Mouse (Mus musculus) lung, embryonic 16.5 days (tissue): ENCODE results near the gene Dmpk. TPM values are rescaled to one million over a fixed set of nuclear protein-coding genes. Genes with fewer than 3 reads are reported as not detected.

Source experiments
- ATAC-seq: fragments of 200-750 bp; cut with Nextera tagmentation; 2 replicates; pipeline ENCODE4 v1.8.0; 2017; ENCODE audit warnings: low read depth, mild to moderate bottlenecking, moderate library complexity
- H3K27ac ChIP-seq: fragments of 300-500 bp; sonication (generic); 2 replicates; pipeline ENCODE4 v1.5.1; 2014; ENCODE audit warnings: mild to moderate bottlenecking, control low read depth, low read length
- H3K27me3 ChIP-seq: fragments of 300-500 bp; sonication (generic); 2 replicates; pipeline ENCODE4 v1.6.1; 2014; ENCODE audit warnings: low read depth, low read length, mixed read lengths; ENCODE audit not compliant: control insufficient read depth, insufficient read depth
- H3K36me3 ChIP-seq: fragments of 300-500 bp; sonication (generic); 2 replicates; pipeline ENCODE4 v1.6.1; 2014; ENCODE audit warnings: low read length; ENCODE audit not compliant: control insufficient read depth, insufficient read depth
- H3K4me1 ChIP-seq: fragments of 300-500 bp; sonication (generic); replicated peaks from 2 replicates; pipeline ENCODE4 v1.6.1; 2014; ENCODE audit warnings: low read length, mixed read lengths; ENCODE audit not compliant: control insufficient read depth, insufficient read depth
- H3K4me2 ChIP-seq: fragments of 300-500 bp; sonication (generic); 2 replicates; pipeline ENCODE4 v1.6.1; 2014; ENCODE audit warnings: low read depth, low read length, control low read depth
- H3K4me3 ChIP-seq: fragments of 300-500 bp; sonication (generic); 2 replicates; pipeline ENCODE4 v1.5.1; 2014; ENCODE audit warnings: mild to moderate bottlenecking, low read length, control low read depth
- H3K9ac ChIP-seq: fragments of 300-500 bp; sonication (generic); 2 replicates; pipeline ENCODE4 v1.6.1; 2014; ENCODE audit warnings: low read length, control low read depth
- H3K9me3 ChIP-seq: fragments of 300-500 bp; sonication (generic); 2 replicates; pipeline ENCODE4 v1.6.1; 2016; ENCODE audit warnings: low read length; ENCODE audit not compliant: control insufficient read depth
- WGBS: fragments of 180-500 bp; shearing (Covaris S2); extraction: QIAGEN DNeasy Blood & Tissue Kit; methylation state at CpG from one replicate; pipeline ENCODE4 v1.1.7; 2014; 5-methylcytosine and 5-hydroxymethylcytosine counted together
- polyA plus RNA-seq: library from polyadenylated mRNA; unstranded; fragments of >200 nt; fragmentation: Nextera tagmentation; extraction: Ambion mirVana; gene quantifications from 2 replicates; pipeline ENCODE4 v1.2.1, GENCODE M21; 2015

Dmpk gene
- polyA plus RNA-seq, 1 experiment from 2014 or later, result 28.7 TPM

DNA sequence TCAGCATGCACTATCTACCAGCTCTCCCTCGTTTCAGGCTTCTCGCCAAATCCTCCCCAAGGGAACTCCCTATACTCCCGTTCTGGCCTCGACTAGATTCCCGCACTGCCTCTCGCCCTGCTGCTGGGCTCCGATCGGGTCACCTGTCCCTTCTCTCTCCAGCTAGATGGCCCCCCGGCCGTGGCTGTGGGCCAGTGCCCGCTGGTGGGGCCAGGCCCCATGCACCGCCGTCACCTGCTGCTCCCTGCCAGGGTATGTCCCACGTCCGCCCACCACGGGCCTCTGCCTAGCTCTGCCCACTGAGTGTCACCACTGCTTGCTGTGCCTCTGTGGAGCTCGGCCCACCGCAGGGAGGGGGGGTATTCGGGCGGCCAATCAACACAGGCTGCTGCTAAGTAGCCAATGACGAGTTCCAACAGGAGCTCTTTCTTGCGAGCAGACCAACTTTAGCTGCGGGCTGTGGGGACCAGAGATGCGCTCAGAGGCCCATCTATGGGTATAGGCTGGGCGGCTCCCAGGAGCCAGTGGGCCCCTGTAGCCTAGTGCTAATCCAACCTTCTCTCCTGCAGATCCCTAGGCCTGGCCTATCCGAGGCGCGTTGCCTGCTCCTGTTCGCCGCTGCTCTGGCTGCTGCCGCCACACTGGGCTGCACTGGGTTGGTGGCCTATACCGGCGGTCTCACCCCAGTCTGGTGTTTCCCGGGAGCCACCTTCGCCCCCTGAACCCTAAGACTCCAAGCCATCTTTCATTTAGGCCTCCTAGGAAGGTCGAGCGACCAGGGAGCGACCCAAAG lies 8.9 kb downstream of the Dmpk start:
- Histone ChIP-seq H3K4me3 (peak overlapping the region; percentile 67), H3K9ac (peak overlapping the region; percentile 62), H3K27ac (peak overlapping the region; percentile 99), H3K4me2 (peak overlapping the region; percentile 91), H3K4me1 (peaks cover 27% of the 10 kb centered on the region), H3K27me3 (no peaks in the 10 kb centered on the region), H3K9me3 (no peaks in the 10 kb centered on the region), H3K36me3 (0 out of 2 replicates have a peak, but pooled peaks cover 2% of the 10 kb centered on the region)
- WGBS, result 8% methylated on average over 38 of the region's 38 CpGs
- peak; percentile 41 for ATAC-seq

- H3K27me3 ChIP-seq, result no peaks in the 10 kb centered on the region
Observed at GRCm38 (mm10) chr7:19093174-19093521, 9.5 kb downstream of the Dmpk start.

GRCm38 (mm10) chr7:19093537-19094385 lies 10.1 kb downstream of the Dmpk start:
- Histone ChIP-seq H3K9ac (peak overlapping the region; percentile 91), H3K9me3 (no peaks in the 10 kb centered on the region), H3K4me1 (peaks cover 27% of the 10 kb centered on the region), H3K27me3 (no peaks in the 10 kb centered on the region), H3K4me2 (peak overlapping the region; percentile 91), H3K36me3 (0 out of 2 replicates have a peak, but pooled peaks cover 2% of the 10 kb centered on the region), H3K27ac (peak overlapping the region; percentile 99), H3K4me3 (peak overlapping the region; percentile 67)
- ATAC-seq, result peak; percentile 87
- under 1% methylated on average over 45 of the region's 45 CpGs for WGBS

More at GRCm38 (mm10) chr7:19093174-19093521, 9.5 kb downstream of the Dmpk start:
- 0 out of 2 replicates have a peak, but pooled peaks cover 2% of the 10 kb centered on the region for H3K36me3 ChIP-seq
- no peaks in the 10 kb centered on the region for H3K9me3 ChIP-seq
- H3K27ac ChIP-seq, result peak overlapping the region; percentile 99
- H3K4me3 ChIP-seq, result peak overlapping the region; percentile 67
- WGBS, result under 1% methylated on average over 10 of the region's 15 CpGs
- H3K4me2 ChIP-seq, result peak overlapping the region; percentile 91
- H3K9ac ChIP-seq, result peak overlapping the region; percentile 62
- peaks cover 27% of the 10 kb centered on the region for H3K4me1 ChIP-seq
- ATAC-seq, result peak; percentile 62

- Histone ChIP-seq H3K9ac (peak within 1 kb of the TSS; percentile 91), H3K4me2 (peak within 1 kb of the TSS; percentile 91), H3K4me1 (peaks cover 27% of the 10 kb centered on the region), H3K27me3 (no peaks in the 10 kb centered on the region), H3K36me3 (0 out of 2 replicates have a peak, but pooled peaks cover 2% of the 10 kb centered on the region), H3K27ac (peak within 1 kb of the TSS; percentile 99), H3K9me3 (no peaks in the 10 kb centered on the region), H3K4me3 (peak within 1 kb of the TSS; percentile 67)
- peak; percentile 0; the same call in 1 of the 2 replicates for ATAC-seq
- WGBS, result 0% methylated on average over 24 of the region's 36 CpGs
Observed at GRCm38 (mm10) chr7:19094471-19094825, 10.8 kb downstream of the Dmpk start, which contains the start of gene Six5. Gene Six5, plus strand, starts transcription at chr7:19094594.

DNA sequence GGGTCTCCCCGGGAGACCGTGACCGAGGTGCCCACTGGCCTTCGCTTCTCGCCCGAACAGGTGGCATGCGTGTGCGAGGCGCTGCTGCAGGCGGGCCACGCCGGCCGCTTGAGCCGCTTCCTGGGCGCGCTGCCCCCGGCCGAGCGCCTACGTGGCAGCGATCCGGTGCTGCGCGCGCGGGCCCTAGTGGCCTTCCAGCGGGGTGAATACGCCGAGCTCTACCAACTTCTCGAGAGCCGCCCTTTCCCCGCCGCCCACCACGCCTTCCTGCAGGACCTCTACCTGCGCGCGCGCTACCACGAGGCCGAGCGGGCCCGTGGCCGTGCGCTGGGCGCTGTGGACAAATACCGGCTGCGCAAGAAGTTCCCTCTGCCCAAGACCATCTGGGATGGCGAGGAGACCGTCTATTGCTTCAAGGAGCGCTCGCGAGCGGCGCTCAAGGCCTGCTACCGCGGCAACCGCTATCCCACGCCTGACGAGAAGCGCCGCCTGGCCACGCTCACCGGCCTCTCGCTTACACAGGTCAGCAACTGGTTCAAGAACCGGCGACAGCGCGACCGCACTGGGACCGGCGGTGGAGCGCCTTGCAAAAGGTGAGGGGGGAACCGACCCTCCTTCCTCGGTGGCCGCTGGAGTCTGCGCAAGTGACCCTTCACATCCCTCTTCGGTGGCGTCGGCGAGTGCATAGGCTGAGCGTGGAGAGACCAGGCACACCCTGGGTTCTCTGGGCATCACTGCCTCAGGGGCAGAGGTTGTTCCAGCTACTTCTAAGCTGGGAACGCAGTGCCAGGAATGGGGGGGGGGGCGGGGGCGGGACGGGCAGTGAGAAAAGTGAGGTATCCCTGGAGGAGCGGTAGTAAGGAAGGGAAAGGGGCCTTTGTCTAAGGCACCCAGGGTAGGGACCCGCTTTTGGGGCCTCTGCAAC lies 11.4 kb downstream of the Dmpk start:
- under 1% methylated on average over 84 of the region's 87 CpGs for WGBS
- Histone ChIP-seq H3K4me3 (peak overlapping the region; percentile 67), H3K4me2 (peak overlapping the region; percentile 91), H3K27ac (peak overlapping the region; percentile 99), H3K4me1 (peaks cover 27% of the 10 kb centered on the region), H3K9ac (peak overlapping the region; percentile 91), H3K36me3 (0 out of 2 replicates have a peak, but pooled peaks cover 2% of the 10 kb centered on the region), H3K27me3 (no peaks in the 10 kb centered on the region), H3K9me3 (no peaks in the 10 kb centered on the region)
- no peak for ATAC-seq

GRCm38 (mm10) chr7:19095751-19096110 lies 12.1 kb downstream of the Dmpk start:
- Histone ChIP-seq H3K36me3 (0 out of 2 replicates have a peak, but pooled peaks cover 2% of the 10 kb centered on the region), H3K27me3 (no peaks in the 10 kb centered on the region), H3K4me1 (peaks cover 27% of the 10 kb centered on the region), H3K4me3 (peak overlapping the region; percentile 67), H3K9me3 (no peaks in the 10 kb centered on the region), H3K9ac (peak overlapping the region; percentile 91), H3K27ac (peak overlapping the region; percentile 99), H3K4me2 (peak overlapping the region; percentile 91)
- under 1% methylated on average over 19 of the region's 19 CpGs for whole genome bisulfite sequencing
- ATAC-seq, result peak; percentile 23

DNA sequence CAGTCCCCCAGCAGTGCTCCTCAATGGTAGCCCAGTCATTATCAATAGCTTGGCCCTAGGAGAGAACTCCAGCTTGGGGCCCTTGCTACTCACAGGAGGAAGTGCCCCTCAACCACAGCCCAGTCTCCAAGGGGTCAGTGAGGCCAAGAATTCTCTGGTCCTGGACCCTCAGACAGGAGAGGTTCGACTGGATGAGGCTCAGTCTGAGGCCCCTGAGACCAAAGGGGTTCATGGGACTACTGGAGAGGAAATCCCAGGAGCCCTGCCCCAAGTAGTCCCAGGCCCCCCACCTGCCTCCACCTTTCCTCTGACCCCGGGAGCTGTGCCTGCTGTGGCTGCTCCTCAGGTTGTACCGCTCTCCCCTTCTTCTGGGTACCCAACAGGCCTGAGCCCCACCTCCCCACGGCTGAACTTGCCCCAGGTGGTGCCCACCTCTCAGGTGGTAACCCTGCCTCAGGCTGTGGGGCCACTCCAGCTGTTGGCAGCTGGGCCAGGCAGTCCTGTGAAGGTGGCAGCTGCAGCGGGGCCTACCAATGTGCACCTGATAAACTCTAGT lies 12.8 kb downstream of the Dmpk start:
- H3K27ac ChIP-seq, result no peak overlapping the region
- peaks cover 27% of the 10 kb centered on the region for H3K4me1 ChIP-seq
- ATAC-seq, result no peak
- no peaks in the 10 kb centered on the region for H3K9me3 ChIP-seq
- 0 out of 2 replicates have a peak, but pooled peaks cover 2% of the 10 kb centered on the region for H3K36me3 ChIP-seq
- H3K27me3 ChIP-seq, result no peaks in the 10 kb centered on the region
- WGBS, result 49% methylated on average over 5 of the region's 5 CpGs
- peak overlapping the region; percentile 67 for H3K4me3 ChIP-seq
- peak overlapping the region; percentile 91 for H3K9ac ChIP-seq
- H3K4me2 ChIP-seq, result peak overlapping the region; percentile 91

- no peak for ATAC-seq
- Histone ChIP-seq H3K9me3 (no peaks in the 10 kb centered on the region), H3K4me1 (peaks cover 24% of the 10 kb centered on the region), H3K4me3 (no peak overlapping the region), H3K9ac (no peak overlapping the region), H3K27ac (no peak overlapping the region), H3K27me3 (no peaks in the 10 kb centered on the region), H3K36me3 (no peaks in the 10 kb centered on the region), H3K4me2 (no peak overlapping the region)
- WGBS, result 55% methylated on average over 2 of the region's 2 CpGs
Observed at GRCm38 (mm10) chr7:19097217-19097616, 13.6 kb downstream of the Dmpk start.
